Mouse (Mus musculus): ENCODE data around the gene Anxa1.

GRCm38 (mm10) chr19:20388276-20388675 is 2.5 kb downstream of the Anxa1 start:
- TF ChIP-seq TAL1 (IDR thresholded peaks at IDR 0.05; ENCODE audit: low read length) (no peak), GATA1 (IDR thresholded peaks at IDR 0.05; ENCODE audit: low read length) (no peak)

All from erythroblast, embryonic 14.5 days (primary cell).